Mouse (Mus musculus) heart, postnatal 0 days (tissue): Measurements from ENCODE around the gene Nat10. TPM values are rescaled to one million over a fixed set of nuclear protein-coding genes. Genes with fewer than 3 reads are reported as not detected.
A peak's percentile ranks its signal among the peaks of the same experiment; 100 is the strongest.

Experiments used
- ATAC-seq: fragments of 200-750 bp; cut with Nextera tagmentation; 2 replicates; pipeline ENCODE4 v1.8.0; 2017; ENCODE audit warnings: low read depth, moderate number of reproducible peaks, moderate library complexity; ENCODE audit not compliant: insufficient read depth
- DNase-seq: peaks from one replicate; pipeline ENCODE4 v3.0.0-alpha.2; 2016; ENCODE audit warnings: low spot score
- H3K27ac ChIP-seq: fragments of 300-500 bp; sonication (generic); 2 replicates; pipeline ENCODE4 v1.5.1; 2014; ENCODE audit warnings: low read depth, mild to moderate bottlenecking
- H3K27me3 ChIP-seq: fragments of 300-500 bp; sonication (generic); 2 replicates; pipeline ENCODE4 v1.6.1; 2014; ENCODE audit warnings: low read length, mixed read lengths; ENCODE audit not compliant: control insufficient read depth, insufficient read depth
- H3K36me3 ChIP-seq: fragments of 300-500 bp; sonication (generic); replicated peaks from 2 replicates; pipeline ENCODE4 v1.6.1; 2014; ENCODE audit warnings: low read length, mixed read lengths; ENCODE audit not compliant: control insufficient read depth, insufficient read depth
- H3K4me1 ChIP-seq: fragments of 300-500 bp; sonication (generic); 2 replicates; pipeline ENCODE4 v1.6.1; 2014; ENCODE audit warnings: antibody characterized with exemption; ENCODE audit not compliant: control insufficient read depth, insufficient read depth
- H3K4me2 ChIP-seq: fragments of 300-500 bp; sonication (generic); 2 replicates; pipeline ENCODE4 v1.6.1; 2014; ENCODE audit warnings: low read depth, mild to moderate bottlenecking, low read length, moderate library complexity
- H3K4me3 ChIP-seq: fragments of 300-500 bp; sonication (generic); 2 replicates; pipeline ENCODE4 v1.5.1; 2014; ENCODE audit warnings: low read depth, low read length
- H3K9ac ChIP-seq: fragments of 300-500 bp; sonication (generic); replicated peaks from 2 replicates; pipeline ENCODE4 v1.6.1; 2014; ENCODE audit warnings: low read depth, low read length, mixed read lengths
- H3K9me3 ChIP-seq: fragments of 300-500 bp; sonication (generic); replicated peaks from 2 replicates; pipeline ENCODE4 v1.6.1; 2016; ENCODE audit warnings: low read length; ENCODE audit not compliant: control insufficient read depth
- CTCF ChIP-seq: IDR thresholded peaks from 2 replicates; pipeline ENCODE4 v1.5.1; 2016; ENCODE audit warnings: antibody characterized with exemption, control low read depth, low read depth
- EP300 ChIP-seq: IDR thresholded peaks from 2 replicates; pipeline ENCODE4 v1.6.1; 2016; ENCODE audit warnings: antibody characterized with exemption, low read depth
- WGBS: fragments of 180-500 bp; shearing (Covaris S2); extraction: QIAGEN DNeasy Blood & Tissue Kit; methylation state at CpG from one replicate; pipeline ENCODE4 v1.1.7; 2014; 5-methylcytosine and 5-hydroxymethylcytosine counted together
- polyA plus RNA-seq: library from polyadenylated mRNA; unstranded; fragments of >200 nt; fragmentation: Nextera tagmentation; extraction: Ambion mirVana; gene quantifications from 2 replicates; pipeline ENCODE4 v1.2.1, GENCODE M21; 2015
- total RNA-seq: library from RNA; depleted of rRNA; stranded (reverse); fragments of >200 nt; gene quantifications from 2 replicates; pipeline ENCODE4 v1.2.3, GENCODE M21; 2014; ENCODE audit warnings: low replicate concordance

Gene Nat10
- total and polyA plus RNA-seq, 2 experiments from 2014 or later = 7.8 to 25.6 TPM

DNA sequence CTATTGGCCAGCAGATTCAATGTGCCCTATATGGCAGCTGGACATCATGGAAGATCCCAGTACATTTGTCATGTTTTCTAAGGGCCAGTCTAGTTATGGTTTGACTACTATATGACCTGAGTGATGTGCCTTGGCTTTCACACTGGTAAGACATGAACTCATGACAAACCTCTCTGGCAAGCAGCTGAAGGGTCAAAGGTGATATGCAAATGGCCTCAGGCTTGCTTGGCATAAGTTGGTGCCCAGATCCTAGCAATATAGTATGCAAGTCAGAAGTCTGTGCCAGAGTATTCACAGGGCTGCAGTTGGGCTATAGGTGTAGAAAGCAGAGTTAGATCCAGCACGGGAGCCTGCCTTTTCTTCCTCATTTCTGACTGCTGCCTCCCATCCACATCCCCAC is 69.8 kb downstream of the Nat10 start:
- no peak overlapping the region for H3K4me2 ChIP-seq
- 82% methylated on average over 1 of the region's 1 CpGs for WGBS
- H3K9ac ChIP-seq = no peak overlapping the region
- H3K4me3 ChIP-seq = no peak overlapping the region
- H3K4me1 ChIP-seq = peaks cover 23% of the 10 kb centered on the region
- no peaks in the 10 kb centered on the region for H3K27me3 ChIP-seq
- TF ChIP-seq EP300 (no peak), CTCF (no peak)
- ATAC-seq = no peak
- H3K9me3 ChIP-seq = no peaks in the 10 kb centered on the region
- no peak overlapping the region for H3K27ac ChIP-seq
- peaks cover 11% of the 10 kb centered on the region; the same call in 1 of the 2 replicates for H3K36me3 ChIP-seq
- DNase-seq = no peak

DNA sequence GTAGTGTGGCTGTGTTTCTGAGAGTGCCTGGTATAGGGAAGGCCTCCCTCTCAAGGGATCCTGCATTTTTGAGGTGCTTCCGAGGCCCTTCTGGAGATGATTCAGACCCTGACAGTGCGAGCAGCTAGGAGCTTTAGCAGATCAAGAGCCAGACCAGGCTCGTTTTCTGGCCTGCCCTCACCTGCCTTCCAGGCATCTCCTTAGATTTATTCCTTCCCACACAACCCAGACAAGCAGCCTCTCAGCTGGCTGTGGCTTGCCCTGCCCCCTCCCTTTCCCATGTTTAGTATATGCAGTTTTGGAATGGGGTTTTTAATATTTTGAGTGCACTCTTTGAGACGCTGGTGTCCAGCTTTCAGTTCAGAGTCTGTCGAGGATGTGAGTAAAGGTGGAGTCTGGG is 70.2 kb downstream of the Nat10 start:
- no peaks in the 10 kb centered on the region for H3K9me3 ChIP-seq
- H3K4me2 ChIP-seq = no peak overlapping the region
- no peak overlapping the region for H3K9ac ChIP-seq
- no peak for DNase-seq
- H3K4me3 ChIP-seq = no peak overlapping the region
- H3K4me1 ChIP-seq = peaks cover 20% of the 10 kb centered on the region
- H3K27ac ChIP-seq = peak overlapping the region; percentile 60
- peaks cover 11% of the 10 kb centered on the region; the same call in 1 of the 2 replicates for H3K36me3 ChIP-seq
- ATAC-seq = peak; percentile 11; the same call in 1 of the 2 replicates
- 59% methylated on average over 5 of the region's 5 CpGs for WGBS
- no peak for TF ChIP-seq EP300
- TF ChIP-seq CTCF = no peak
- no peaks in the 10 kb centered on the region for H3K27me3 ChIP-seq

- Histone ChIP-seq H3K9ac (no peak overlapping the region), H3K27ac (peak overlapping the region; percentile 60), H3K27me3 (no peaks in the 10 kb centered on the region), H3K9me3 (no peaks in the 10 kb centered on the region), H3K36me3 (peaks cover 11% of the 10 kb centered on the region; the same call in 1 of the 2 replicates), H3K4me2 (no peak overlapping the region), H3K4me3 (no peak overlapping the region), H3K4me1 (peaks cover 20% of the 10 kb centered on the region)
- ATAC-seq (peak; percentile 72), DNase-seq (peak; percentile 42)
- WGBS = 22% methylated on average over 6 of the region's 6 CpGs
- no peak for TF ChIP-seq CTCF
- TF ChIP-seq EP300 = no peak
These were observed 70.6 kb downstream of the Nat10 start for GRCm38 (mm10) chr2:103690425-103690824.

DNA sequence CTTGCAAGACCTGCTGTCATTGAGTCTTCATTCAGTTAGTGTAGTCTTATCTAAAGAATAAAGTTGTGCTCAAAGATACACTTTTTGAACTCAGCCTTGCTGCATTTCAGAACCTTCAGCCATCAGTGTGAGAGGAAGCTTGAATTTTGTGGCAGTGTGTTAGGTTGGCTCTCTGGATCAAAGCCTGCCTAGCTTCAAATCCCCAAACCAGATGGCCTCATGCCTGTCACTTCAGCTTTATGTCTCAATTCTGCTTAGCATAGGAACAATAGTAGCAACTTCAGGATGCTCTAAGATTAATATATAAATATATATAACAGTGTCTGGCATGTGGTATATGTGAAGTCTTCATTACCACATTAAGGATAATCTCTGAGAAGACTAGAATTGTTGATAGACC is 73.2 kb downstream of the Nat10 start:
- no peak for ATAC-seq
- DNase-seq = no peak
- H3K36me3 ChIP-seq = 0 out of 2 replicates have a peak, but pooled peaks cover 4% of the 10 kb centered on the region
- H3K9me3 ChIP-seq = no peaks in the 10 kb centered on the region
- no peaks in the 10 kb centered on the region for H3K27me3 ChIP-seq
- no peak overlapping the region for H3K27ac ChIP-seq
- TF ChIP-seq EP300 (no peak), CTCF (no peak)
- H3K9ac ChIP-seq = no peak overlapping the region
- H3K4me2 ChIP-seq = no peak overlapping the region
- no peak overlapping the region for H3K4me3 ChIP-seq
- H3K4me1 ChIP-seq = peaks cover 26% of the 10 kb centered on the region

DNA sequence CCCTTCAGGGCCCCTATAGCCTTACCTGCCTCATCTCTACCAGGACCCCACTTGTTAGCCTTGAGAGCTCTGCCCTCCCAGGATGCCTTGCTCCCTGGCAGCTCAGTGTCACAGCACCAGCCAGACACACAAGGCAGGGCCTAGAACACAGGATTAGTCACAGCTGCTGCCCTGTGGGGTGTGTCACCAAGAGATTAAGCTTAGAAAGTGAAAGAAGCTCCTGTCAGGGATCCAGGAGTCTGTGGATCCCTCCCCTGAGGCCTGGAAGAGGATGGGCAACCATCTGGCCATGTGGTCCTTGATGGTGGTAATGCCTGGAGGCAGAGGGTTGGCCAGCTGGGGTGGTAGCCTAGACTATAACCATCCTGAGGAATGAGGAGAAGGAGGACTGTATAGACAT is 73.9 kb downstream of the Nat10 start:
- ATAC-seq = no peak
- H3K4me3 ChIP-seq = no peak overlapping the region
- H3K36me3 ChIP-seq = 0 out of 2 replicates have a peak, but pooled peaks cover 4% of the 10 kb centered on the region
- TF ChIP-seq EP300 = no peak
- no peak for TF ChIP-seq CTCF
- peaks cover 29% of the 10 kb centered on the region for H3K4me1 ChIP-seq
- H3K9ac ChIP-seq = no peak overlapping the region
- H3K27me3 ChIP-seq = no peaks in the 10 kb centered on the region
- no peak overlapping the region for H3K27ac ChIP-seq
- no peak for DNase-seq
- H3K4me2 ChIP-seq = no peak overlapping the region
- no peaks in the 10 kb centered on the region for H3K9me3 ChIP-seq

GRCm38 (mm10) chr2:103685581-103685980 is 75.5 kb downstream of the Nat10 start:
- no peak overlapping the region for H3K9ac ChIP-seq
- H3K4me2 ChIP-seq = no peak overlapping the region
- H3K4me3 ChIP-seq = no peak overlapping the region
- DNase-seq (no peak), ATAC-seq (no peak)
- 84% methylated on average over 4 of the region's 4 CpGs for WGBS
- 0 out of 2 replicates have a peak, but pooled peaks cover 4% of the 10 kb centered on the region for H3K36me3 ChIP-seq
- TF ChIP-seq EP300 (no peak), CTCF (no peak)
- H3K9me3 ChIP-seq = no peaks in the 10 kb centered on the region
- H3K4me1 ChIP-seq = peaks cover 22% of the 10 kb centered on the region
- peak overlapping the region; percentile 61; the same call in 1 of the 2 replicates for H3K27ac ChIP-seq
- H3K27me3 ChIP-seq = no peaks in the 10 kb centered on the region
